Mouse (Mus musculus): ENCODE data around the gene Crhr2. TPM values are rescaled to one million over a fixed set of nuclear protein-coding genes. Genes with fewer than 3 reads are reported as not detected.

Crhr2 gene
- polyA plus RNA-seq, 1 experiment from 2014 or later: 1.2 TPM

- 55% methylated on average over 5 of the region's 5 CpGs for WGBS
- H3K27me3 ChIP-seq (ENCODE audit: control insufficient read depth, insufficient read depth, low read length): no peaks in the 10 kb centered on the region
- no peak overlapping the region for H3K27ac ChIP-seq (ENCODE audit: low read depth, low read length)
- ATAC-seq (ENCODE audit: low read depth): no peak
- no peak overlapping the region for H3K4me2 ChIP-seq (ENCODE audit: low read depth, low read length)
- no peak overlapping the region for H3K9ac ChIP-seq (replicated peaks; ENCODE audit: low read depth, low read length)
- peaks cover 13% of the 10 kb centered on the region for H3K4me1 ChIP-seq (ENCODE audit: control insufficient read depth, insufficient read depth, low read length)
- H3K9me3 ChIP-seq (ENCODE audit: control insufficient read depth, low read length): no peaks in the 10 kb centered on the region
- H3K4me3 ChIP-seq (ENCODE audit: low read depth, low read length): no peak overlapping the region
- H3K36me3 ChIP-seq (ENCODE audit: control insufficient read depth, insufficient read depth, low read length): peaks cover 14% of the 10 kb centered on the region; the same call in 1 of the 2 replicates
These were observed 88.3 kb downstream of the Crhr2 start for GRCm38 (mm10) chr6:55044542-55044941.

GRCm38 (mm10) chr6:55043206-55043605 lies 89.6 kb downstream of the Crhr2 start:
- Histone ChIP-seq H3K27ac (ENCODE audit: low read depth, low read length) (no peak overlapping the region), H3K4me1 (ENCODE audit: control insufficient read depth, insufficient read depth, low read length) (peaks cover 20% of the 10 kb centered on the region), H3K9me3 (ENCODE audit: control insufficient read depth, low read length) (no peaks in the 10 kb centered on the region), H3K4me3 (ENCODE audit: low read depth, low read length) (no peak overlapping the region), H3K27me3 (ENCODE audit: control insufficient read depth, insufficient read depth, low read length) (no peaks in the 10 kb centered on the region), H3K4me2 (ENCODE audit: low read depth, low read length) (no peak overlapping the region), H3K36me3 (ENCODE audit: control insufficient read depth, insufficient read depth, low read length) (peaks cover 6% of the 10 kb centered on the region; the same call in 1 of the 2 replicates), H3K9ac (replicated peaks; ENCODE audit: low read depth, low read length) (no peak overlapping the region)
- 84% methylated on average over 8 of the region's 8 CpGs for WGBS
- ATAC-seq (ENCODE audit: low read depth): no peak

Other genes starting within 250 kb of the Crhr2 start
- 1.7 and 3.7 TPM in 2 replicates for gene Nod1, start 160.4 kb downstream of the Crhr2 start, polyA plus RNA-seq (2014; fragmentation: Nextera tagmentation; extraction: Ambion mirVana)
- 19.0 and 19.8 TPM in 2 replicates for gene Ggct, start 140.1 kb downstream of the Crhr2 start, polyA plus RNA-seq (2014; fragmentation: Nextera tagmentation; extraction: Ambion mirVana)
- 191 and 213 TPM in 2 replicates for gene Gars, start 95.0 kb downstream of the Crhr2 start, polyA plus RNA-seq (2014; fragmentation: Nextera tagmentation; extraction: Ambion mirVana)
- gene Inmt, start 42.0 kb upstream of the Crhr2 start, polyA plus RNA-seq (2014; fragmentation: Nextera tagmentation; extraction: Ambion mirVana): not detected in 2 replicates
- 8.5 and 11.4 TPM in 2 replicates for gene Mindy4, start 70.4 kb upstream of the Crhr2 start, polyA plus RNA-seq (2014; fragmentation: Nextera tagmentation; extraction: Ambion mirVana)
- 0.20 and 0.84 TPM in 2 replicates for gene Aqp1, start 203.4 kb upstream of the Crhr2 start, polyA plus RNA-seq (2014; fragmentation: Nextera tagmentation; extraction: Ambion mirVana)
- gene Ghrhr, start 243.3 kb upstream of the Crhr2 start, polyA plus RNA-seq (2014; fragmentation: Nextera tagmentation; extraction: Ambion mirVana): not detected in 2 replicates